Mouse (Mus musculus): Measurements from ENCODE around the gene Gnb3. TPM values are rescaled to one million over a fixed set of nuclear protein-coding genes. Genes with fewer than 3 reads are reported as not detected.

Gene Gnb3
- polyA plus RNA-seq, 1 experiment: 0.41 TPM

GRCm38 (mm10) chr6:124862406-124863124 is 22.5 kb upstream of the Gnb3 start:
- H3K4me3 ChIP-seq (ENCODE audit: insufficient read depth, low read depth, low read length): peak overlapping the region; percentile 55; the same call in 1 of the 2 replicates
- TF ChIP-seq CTCF (conservative IDR thresholded peaks at IDR 0.05; ENCODE audit: insufficient read depth, insufficient read length, low read depth, low read length): no peak
- no peak for TF ChIP-seq POLR2A (IDR thresholded peaks at IDR 0.05; ENCODE audit: low read depth, low read length)
- no peaks in the 10 kb centered on the region for H3K36me3 ChIP-seq (ENCODE audit: control insufficient read depth, insufficient read depth, low read length)
- H3K4me1 ChIP-seq (ENCODE audit: control insufficient read depth, insufficient read depth, low read length): no peaks in the 10 kb centered on the region
- no peak overlapping the region for H3K27ac ChIP-seq (ENCODE audit: insufficient read depth, low read depth, low read length)
- no peak for DNase-seq
- 22% methylated on average over 8 of the region's 8 CpGs for WGBS
- H3K27me3 ChIP-seq (replicated peaks; ENCODE audit: control insufficient read depth, insufficient read depth, low read length): no peaks in the 10 kb centered on the region

GRCm38 (mm10) chr6:124861802-124862201 is 21.7 kb upstream of the Gnb3 start:
- no peak for DNase-seq
- 32% methylated on average over 3 of the region's 3 CpGs for WGBS
- H3K27ac ChIP-seq (ENCODE audit: insufficient read depth, low read depth, low read length): no peak overlapping the region
- TF ChIP-seq CTCF (conservative IDR thresholded peaks at IDR 0.05; ENCODE audit: insufficient read depth, insufficient read length, low read depth, low read length) (no peak), POLR2A (IDR thresholded peaks at IDR 0.05; ENCODE audit: low read depth, low read length) (no peak)
- H3K4me1 ChIP-seq (ENCODE audit: control insufficient read depth, insufficient read depth, low read length): no peaks in the 10 kb centered on the region
- no peaks in the 10 kb centered on the region for H3K36me3 ChIP-seq (ENCODE audit: control insufficient read depth, insufficient read depth, low read length)
- H3K27me3 ChIP-seq (replicated peaks; ENCODE audit: control insufficient read depth, insufficient read depth, low read length): no peaks in the 10 kb centered on the region
- H3K4me3 ChIP-seq (ENCODE audit: insufficient read depth, low read depth, low read length): no peak overlapping the region

- TF ChIP-seq POLR2A (IDR thresholded peaks at IDR 0.05; ENCODE audit: low read depth, low read length) (no peak), CTCF (conservative IDR thresholded peaks at IDR 0.05; ENCODE audit: insufficient read depth, insufficient read length, low read depth, low read length) (no peak)
- DNase-seq: no peak
- 86% methylated on average over 19 of the region's 19 CpGs for WGBS
- Histone ChIP-seq H3K4me3 (ENCODE audit: insufficient read depth, low read depth, low read length) (no peak overlapping the region), H3K4me1 (ENCODE audit: control insufficient read depth, insufficient read depth, low read length) (no peaks in the 10 kb centered on the region), H3K27ac (ENCODE audit: insufficient read depth, low read depth, low read length) (no peak overlapping the region), H3K27me3 (replicated peaks; ENCODE audit: control insufficient read depth, insufficient read depth, low read length) (no peaks in the 10 kb centered on the region), H3K36me3 (ENCODE audit: control insufficient read depth, insufficient read depth, low read length) (no peaks in the 10 kb centered on the region)
These were observed 21.2 kb upstream of the Gnb3 start for GRCm38 (mm10) chr6:124861266-124861665.

- no peak for DNase-seq
- no peak for TF ChIP-seq POLR2A (IDR thresholded peaks at IDR 0.05; ENCODE audit: low read depth, low read length)
- TF ChIP-seq CTCF (conservative IDR thresholded peaks at IDR 0.05; ENCODE audit: insufficient read depth, insufficient read length, low read depth, low read length): no peak
- Histone ChIP-seq H3K36me3 (ENCODE audit: control insufficient read depth, insufficient read depth, low read length) (no peaks in the 10 kb centered on the region), H3K4me3 (ENCODE audit: insufficient read depth, low read depth, low read length) (no peak overlapping the region), H3K27me3 (replicated peaks; ENCODE audit: control insufficient read depth, insufficient read depth, low read length) (no peaks in the 10 kb centered on the region), H3K27ac (ENCODE audit: insufficient read depth, low read depth, low read length) (no peak overlapping the region), H3K4me1 (ENCODE audit: control insufficient read depth, insufficient read depth, low read length) (no peaks in the 10 kb centered on the region)
- 90% methylated on average over 9 of the region's 9 CpGs for WGBS
These were observed 20.4 kb upstream of the Gnb3 start for GRCm38 (mm10) chr6:124860511-124860910.

GRCm38 (mm10) chr6:124859725-124860124 is 19.6 kb upstream of the Gnb3 start:
- Histone ChIP-seq H3K27ac (ENCODE audit: insufficient read depth, low read depth, low read length) (no peak overlapping the region), H3K4me3 (ENCODE audit: insufficient read depth, low read depth, low read length) (no peak overlapping the region), H3K27me3 (replicated peaks; ENCODE audit: control insufficient read depth, insufficient read depth, low read length) (no peaks in the 10 kb centered on the region), H3K4me1 (ENCODE audit: control insufficient read depth, insufficient read depth, low read length) (no peaks in the 10 kb centered on the region), H3K36me3 (ENCODE audit: control insufficient read depth, insufficient read depth, low read length) (no peaks in the 10 kb centered on the region)
- 11% methylated on average over 12 of the region's 12 CpGs for WGBS
- TF ChIP-seq POLR2A (IDR thresholded peaks at IDR 0.05; ENCODE audit: low read depth, low read length) (no peak), CTCF (conservative IDR thresholded peaks at IDR 0.05; ENCODE audit: insufficient read depth, insufficient read length, low read depth, low read length) (peak; percentile 94)
- peak; percentile 88 for DNase-seq

- H3K36me3 ChIP-seq (ENCODE audit: control insufficient read depth, insufficient read depth, low read length): no peaks in the 10 kb centered on the region
- TF ChIP-seq POLR2A (IDR thresholded peaks at IDR 0.05; ENCODE audit: low read depth, low read length): no peak
- no peak for TF ChIP-seq CTCF (conservative IDR thresholded peaks at IDR 0.05; ENCODE audit: insufficient read depth, insufficient read length, low read depth, low read length)
- no peak overlapping the region for H3K27ac ChIP-seq (ENCODE audit: insufficient read depth, low read depth, low read length)
- DNase-seq: no peak
- 76% methylated on average over 28 of the region's 28 CpGs for whole genome bisulfite sequencing
- H3K27me3 ChIP-seq (replicated peaks; ENCODE audit: control insufficient read depth, insufficient read depth, low read length): no peaks in the 10 kb centered on the region
- H3K4me1 ChIP-seq (ENCODE audit: control insufficient read depth, insufficient read depth, low read length): no peaks in the 10 kb centered on the region
- no peak overlapping the region for H3K4me3 ChIP-seq (ENCODE audit: insufficient read depth, low read depth, low read length)
These were observed 18.7 kb upstream of the Gnb3 start for GRCm38 (mm10) chr6:124858561-124859318.

- no peak for TF ChIP-seq POLR2A (IDR thresholded peaks at IDR 0.05; ENCODE audit: low read depth, low read length)
- no peak for TF ChIP-seq CTCF (conservative IDR thresholded peaks at IDR 0.05; ENCODE audit: insufficient read depth, insufficient read length, low read depth, low read length)
- no peak for DNase-seq
- 37% methylated on average over 26 of the region's 26 CpGs for WGBS
- Histone ChIP-seq H3K27ac (ENCODE audit: insufficient read depth, low read depth, low read length) (no peak overlapping the region), H3K4me1 (ENCODE audit: control insufficient read depth, insufficient read depth, low read length) (no peaks in the 10 kb centered on the region), H3K27me3 (replicated peaks; ENCODE audit: control insufficient read depth, insufficient read depth, low read length) (no peaks in the 10 kb centered on the region), H3K36me3 (ENCODE audit: control insufficient read depth, insufficient read depth, low read length) (no peaks in the 10 kb centered on the region), H3K4me3 (ENCODE audit: insufficient read depth, low read depth, low read length) (peak overlapping the region; percentile 65; the same call in 1 of the 2 replicates)
These were observed 17.9 kb upstream of the Gnb3 start for GRCm38 (mm10) chr6:124857840-124858530.

Measured in kidney, adult 2 months (tissue).